Mouse (Mus musculus): ENCODE data around the gene Acot12. TPM values are rescaled to one million over a fixed set of nuclear protein-coding genes. Genes with fewer than 3 reads are reported as not detected.

Gene Acot12
- polyA plus RNA-seq, 1 experiment from 2014 or later, result 0.54 TPM

- H3K4me2 ChIP-seq (ENCODE audit: low read length), result no peak overlapping the region
- H3K36me3 ChIP-seq (ENCODE audit: insufficient read depth, low read length), result peaks cover 35% of the 10 kb centered on the region
- WGBS, result 90% methylated on average over 10 of the region's 10 CpGs
Measured at GRCm38 (mm10) chr13:91795593-91795992, 54.3 kb downstream of the Acot12 start.

GRCm38 (mm10) chr13:91796003-91796402 lies 54.7 kb downstream of the Acot12 start:
- Histone ChIP-seq H3K27me3 (ENCODE audit: insufficient read depth, low read length) (no peaks in the 10 kb centered on the region), H3K4me2 (ENCODE audit: low read length) (no peak overlapping the region), H3K9me3 (replicated peaks; ENCODE audit: low read length) (no peaks in the 10 kb centered on the region), H3K9ac (ENCODE audit: low read depth, low read length) (no peak overlapping the region), H3K36me3 (ENCODE audit: insufficient read depth, low read length) (peaks cover 35% of the 10 kb centered on the region), H3K27ac (no peak overlapping the region), H3K4me1 (replicated peaks; ENCODE audit: insufficient read depth, low read length) (no peaks in the 10 kb centered on the region), H3K4me3 (replicated peaks; ENCODE audit: low read depth, low read length) (no peak overlapping the region)
- no peak for TF ChIP-seq CTCF (IDR thresholded peaks at IDR 0.05; ENCODE audit: low read depth)
- no peak for DNase-seq (ENCODE audit: low spot score)
- no peak for ATAC-seq (replicated peaks; ENCODE audit: low FRiP score, low read depth)
- WGBS, result 94% methylated on average over 6 of the region's 6 CpGs

More at GRCm38 (mm10) chr13:91795593-91795992, 54.3 kb downstream of the Acot12 start:
- Histone ChIP-seq H3K4me3 (replicated peaks; ENCODE audit: low read depth, low read length) (no peak overlapping the region), H3K4me1 (replicated peaks; ENCODE audit: insufficient read depth, low read length) (no peaks in the 10 kb centered on the region), H3K9me3 (replicated peaks; ENCODE audit: low read length) (no peaks in the 10 kb centered on the region), H3K27me3 (ENCODE audit: insufficient read depth, low read length) (no peaks in the 10 kb centered on the region), H3K9ac (ENCODE audit: low read depth, low read length) (no peak overlapping the region), H3K27ac (no peak overlapping the region)
- ATAC-seq (replicated peaks; ENCODE audit: low FRiP score, low read depth), result no peak
- no peak for DNase-seq (ENCODE audit: low spot score)
- TF ChIP-seq CTCF (IDR thresholded peaks at IDR 0.05; ENCODE audit: low read depth), result no peak

- Histone ChIP-seq H3K4me1 (replicated peaks; ENCODE audit: insufficient read depth, low read length) (no peaks in the 10 kb centered on the region), H3K27ac (no peak overlapping the region), H3K4me2 (ENCODE audit: low read length) (no peak overlapping the region), H3K4me3 (replicated peaks; ENCODE audit: low read depth, low read length) (no peak overlapping the region), H3K27me3 (ENCODE audit: insufficient read depth, low read length) (no peaks in the 10 kb centered on the region), H3K36me3 (ENCODE audit: insufficient read depth, low read length) (peaks cover 35% of the 10 kb centered on the region), H3K9me3 (replicated peaks; ENCODE audit: low read length) (no peaks in the 10 kb centered on the region), H3K9ac (ENCODE audit: low read depth, low read length) (no peak overlapping the region)
- no peak for TF ChIP-seq CTCF (IDR thresholded peaks at IDR 0.05; ENCODE audit: low read depth)
- DNase-seq (ENCODE audit: low spot score) (no peak), ATAC-seq (replicated peaks; ENCODE audit: low FRiP score, low read depth) (no peak)
- 82% methylated on average over 6 of the region's 6 CpGs for WGBS
Measured at GRCm38 (mm10) chr13:91796916-91797315, 55.6 kb downstream of the Acot12 start.

GRCm38 (mm10) chr13:91797442-91797841 lies 56.1 kb downstream of the Acot12 start:
- Histone ChIP-seq H3K36me3 (ENCODE audit: insufficient read depth, low read length) (peaks cover 35% of the 10 kb centered on the region), H3K27ac (no peak overlapping the region), H3K9me3 (replicated peaks; ENCODE audit: low read length) (no peaks in the 10 kb centered on the region), H3K4me3 (replicated peaks; ENCODE audit: low read depth, low read length) (no peak overlapping the region), H3K27me3 (ENCODE audit: insufficient read depth, low read length) (no peaks in the 10 kb centered on the region), H3K4me2 (ENCODE audit: low read length) (no peak overlapping the region), H3K9ac (ENCODE audit: low read depth, low read length) (no peak overlapping the region), H3K4me1 (replicated peaks; ENCODE audit: insufficient read depth, low read length) (no peaks in the 10 kb centered on the region)
- DNase-seq (ENCODE audit: low spot score), result no peak
- ATAC-seq (replicated peaks; ENCODE audit: low FRiP score, low read depth), result no peak
- TF ChIP-seq CTCF (IDR thresholded peaks at IDR 0.05; ENCODE audit: low read depth), result no peak
- 93% methylated on average over 10 of the region's 10 CpGs for WGBS

GRCm38 (mm10) chr13:91801726-91802125 lies 60.4 kb downstream of the Acot12 start:
- peaks cover 36% of the 10 kb centered on the region for H3K36me3 ChIP-seq (ENCODE audit: insufficient read depth, low read length)
- no peak for ATAC-seq (replicated peaks; ENCODE audit: low FRiP score, low read depth)

GRCm38 (mm10) chr13:91807155-91807839 lies 66.0 kb downstream of the Acot12 start, which contains the start of gene Zcchc9:
Gene Zcchc9 (minus strand): TSS chr13:91807705.
- H3K4me3 ChIP-seq (replicated peaks; ENCODE audit: low read depth, low read length), result peak within 1 kb of the TSS; percentile 76
- TF ChIP-seq CTCF (IDR thresholded peaks at IDR 0.05; ENCODE audit: low read depth), result peak; percentile 36
- under 1% methylated on average over 50 of the region's 50 CpGs for whole genome bisulfite sequencing
- H3K27ac ChIP-seq, result peak within 1 kb of the TSS; percentile 93
- peak within 1 kb of the TSS; percentile 63 for H3K4me2 ChIP-seq (ENCODE audit: low read length)
- no peaks in the 10 kb centered on the region for H3K27me3 ChIP-seq (ENCODE audit: insufficient read depth, low read length)
- ATAC-seq (replicated peaks; ENCODE audit: low FRiP score, low read depth) (peak; percentile 98), DNase-seq (ENCODE audit: low spot score) (peak; percentile 95)
- no peaks in the 10 kb centered on the region; the same call in 1 of the 2 replicates for H3K4me1 ChIP-seq (replicated peaks; ENCODE audit: insufficient read depth, low read length)
- H3K9me3 ChIP-seq (replicated peaks; ENCODE audit: low read length), result no peaks in the 10 kb centered on the region
- peaks cover 6% of the 10 kb centered on the region; the same call in 1 of the 2 replicates for H3K36me3 ChIP-seq (ENCODE audit: insufficient read depth, low read length)
- peak within 1 kb of the TSS; percentile 85 for H3K9ac ChIP-seq (ENCODE audit: low read depth, low read length)

More at GRCm38 (mm10) chr13:91801726-91802125, 60.4 kb downstream of the Acot12 start:
- no peak overlapping the region for H3K4me3 ChIP-seq (replicated peaks; ENCODE audit: low read depth, low read length)
- H3K4me1 ChIP-seq (replicated peaks; ENCODE audit: insufficient read depth, low read length), result no peaks in the 10 kb centered on the region
- TF ChIP-seq CTCF (IDR thresholded peaks at IDR 0.05; ENCODE audit: low read depth), result no peak
- no peaks in the 10 kb centered on the region for H3K9me3 ChIP-seq (replicated peaks; ENCODE audit: low read length)
- no peak overlapping the region for H3K4me2 ChIP-seq (ENCODE audit: low read length)
- no peaks in the 10 kb centered on the region for H3K27me3 ChIP-seq (ENCODE audit: insufficient read depth, low read length)
- 84% methylated on average over 5 of the region's 5 CpGs for WGBS
- no peak overlapping the region for H3K27ac ChIP-seq
- DNase-seq (ENCODE audit: low spot score), result no peak
- H3K9ac ChIP-seq (ENCODE audit: low read depth, low read length), result no peak overlapping the region

Data from kidney, postnatal 0 days (tissue).